Mouse (Mus musculus): ENCODE results near the gene Ptpn5. TPM values are rescaled to one million over a fixed set of nuclear protein-coding genes. Genes with fewer than 3 reads are reported as not detected.
A peak's percentile ranks its signal among the peaks of the same experiment; 100 is the strongest.

Gene Ptpn5
- 47.4 and 61.1 TPM in 2 replicates for polyA plus RNA-seq (2012; rRNA removed)

- Histone ChIP-seq H3K27ac (ENCODE audit: insufficient read depth, low read length) (no peak within 1 kb of the TSS), H3K4me1 (ENCODE audit: control insufficient read depth, insufficient read depth, low read length) (no peaks in the 10 kb centered on the region), H3K4me3 (replicated peaks; ENCODE audit: insufficient read depth, low read depth, low read length) (peak within 1 kb of the TSS; percentile 63), H3K27me3 (ENCODE audit: control insufficient read depth, insufficient read depth, low read length) (no peaks in the 10 kb centered on the region)
- DNase-seq: no peak
- TF ChIP-seq CTCF (IDR thresholded peaks at IDR 0.05; ENCODE audit: borderline replicate concordance, insufficient read depth, low read depth, low read length): no peak
- TF ChIP-seq POLR2A (IDR thresholded peaks at IDR 0.05; ENCODE audit: borderline replicate concordance, insufficient read depth, low read length): no peak
- WGBS: 4% methylated on average over 13 of the region's 13 CpGs
These were observed at the start of gene Ptpn5 for GRCm38 (mm10) chr7:47133331-47133730. Ptpn5 (minus strand) TSS chr7:47133684.

GRCm38 (mm10) chr7:47170814-47171213, 37.3 kb upstream of the Ptpn5 start:
- DNase-seq: no peak
- Histone ChIP-seq H3K4me3 (replicated peaks; ENCODE audit: insufficient read depth, low read depth, low read length) (no peak overlapping the region), H3K27ac (ENCODE audit: insufficient read depth, low read length) (no peak overlapping the region), H3K27me3 (ENCODE audit: control insufficient read depth, insufficient read depth, low read length) (no peaks in the 10 kb centered on the region), H3K4me1 (ENCODE audit: control insufficient read depth, insufficient read depth, low read length) (no peaks in the 10 kb centered on the region)
- no peak for TF ChIP-seq POLR2A (IDR thresholded peaks at IDR 0.05; ENCODE audit: borderline replicate concordance, insufficient read depth, low read length)
- no peak for TF ChIP-seq CTCF (IDR thresholded peaks at IDR 0.05; ENCODE audit: borderline replicate concordance, insufficient read depth, low read depth, low read length)
- 54% methylated on average over 5 of the region's 5 CpGs for WGBS

GRCm38 (mm10) chr7:47165028-47165427, 31.5 kb upstream of the Ptpn5 start:
- no peak for TF ChIP-seq POLR2A (IDR thresholded peaks at IDR 0.05; ENCODE audit: borderline replicate concordance, insufficient read depth, low read length)
- no peak for TF ChIP-seq CTCF (IDR thresholded peaks at IDR 0.05; ENCODE audit: borderline replicate concordance, insufficient read depth, low read depth, low read length)
- Histone ChIP-seq H3K27me3 (ENCODE audit: control insufficient read depth, insufficient read depth, low read length) (no peaks in the 10 kb centered on the region), H3K4me3 (replicated peaks; ENCODE audit: insufficient read depth, low read depth, low read length) (no peak overlapping the region), H3K4me1 (ENCODE audit: control insufficient read depth, insufficient read depth, low read length) (no peaks in the 10 kb centered on the region), H3K27ac (ENCODE audit: insufficient read depth, low read length) (no peak overlapping the region)
- 76% methylated on average over 4 of the region's 4 CpGs for WGBS
- no peak for DNase-seq

- 0 out of 2 replicates have a peak, but pooled peaks cover 2% of the 10 kb centered on the region for H3K4me1 ChIP-seq (ENCODE audit: control insufficient read depth, insufficient read depth, low read length)
- no peak overlapping the region for H3K4me3 ChIP-seq (replicated peaks; ENCODE audit: insufficient read depth, low read depth, low read length)
- DNase-seq: no peak
- H3K27ac ChIP-seq (ENCODE audit: insufficient read depth, low read length): no peak overlapping the region
- TF ChIP-seq POLR2A (IDR thresholded peaks at IDR 0.05; ENCODE audit: borderline replicate concordance, insufficient read depth, low read length) (no peak), CTCF (IDR thresholded peaks at IDR 0.05; ENCODE audit: borderline replicate concordance, insufficient read depth, low read depth, low read length) (no peak)
- 79% methylated on average over 4 of the region's 4 CpGs for WGBS
- H3K27me3 ChIP-seq (ENCODE audit: control insufficient read depth, insufficient read depth, low read length): no peaks in the 10 kb centered on the region
These were observed 29.7 kb upstream of the Ptpn5 start for GRCm38 (mm10) chr7:47163203-47163602.

GRCm38 (mm10) chr7:47158451-47158850, 25.0 kb upstream of the Ptpn5 start:
- DNase-seq: peak in 1 of 2 experiments; percentile 41
- TF ChIP-seq CTCF (IDR thresholded peaks at IDR 0.05; ENCODE audit: borderline replicate concordance, insufficient read depth, low read depth, low read length) (no peak), POLR2A (IDR thresholded peaks at IDR 0.05; ENCODE audit: borderline replicate concordance, insufficient read depth, low read length) (no peak)
- Histone ChIP-seq H3K4me1 (ENCODE audit: control insufficient read depth, insufficient read depth, low read length) (0 out of 2 replicates have a peak, but pooled peaks cover 6% of the 10 kb centered on the region), H3K27ac (ENCODE audit: insufficient read depth, low read length) (no peak overlapping the region), H3K27me3 (ENCODE audit: control insufficient read depth, insufficient read depth, low read length) (no peaks in the 10 kb centered on the region), H3K4me3 (replicated peaks; ENCODE audit: insufficient read depth, low read depth, low read length) (no peak overlapping the region)
- WGBS: 18% methylated on average over 2 of the region's 2 CpGs

- H3K27ac ChIP-seq (ENCODE audit: insufficient read depth, low read length): no peak overlapping the region
- H3K4me3 ChIP-seq (replicated peaks; ENCODE audit: insufficient read depth, low read depth, low read length): no peak overlapping the region
- no peaks in the 10 kb centered on the region for H3K27me3 ChIP-seq (ENCODE audit: control insufficient read depth, insufficient read depth, low read length)
- no peak for DNase-seq
- WGBS: 65% methylated on average over 9 of the region's 9 CpGs
- no peak for TF ChIP-seq POLR2A (IDR thresholded peaks at IDR 0.05; ENCODE audit: borderline replicate concordance, insufficient read depth, low read length)
- TF ChIP-seq CTCF (IDR thresholded peaks at IDR 0.05; ENCODE audit: borderline replicate concordance, insufficient read depth, low read depth, low read length): no peak
- 0 out of 2 replicates have a peak, but pooled peaks cover 6% of the 10 kb centered on the region for H3K4me1 ChIP-seq (ENCODE audit: control insufficient read depth, insufficient read depth, low read length)
These were observed 24.3 kb upstream of the Ptpn5 start for GRCm38 (mm10) chr7:47157743-47158142.

GRCm38 (mm10) chr7:47155849-47156248, 22.4 kb upstream of the Ptpn5 start:
- Histone ChIP-seq H3K4me1 (ENCODE audit: control insufficient read depth, insufficient read depth, low read length) (0 out of 2 replicates have a peak, but pooled peaks cover 6% of the 10 kb centered on the region), H3K27me3 (ENCODE audit: control insufficient read depth, insufficient read depth, low read length) (no peaks in the 10 kb centered on the region), H3K4me3 (replicated peaks; ENCODE audit: insufficient read depth, low read depth, low read length) (no peak overlapping the region), H3K27ac (ENCODE audit: insufficient read depth, low read length) (no peak overlapping the region)
- TF ChIP-seq POLR2A (IDR thresholded peaks at IDR 0.05; ENCODE audit: borderline replicate concordance, insufficient read depth, low read length): no peak
- no peak for DNase-seq
- 90% methylated on average over 2 of the region's 2 CpGs for WGBS

- 81% methylated on average over 4 of the region's 4 CpGs for WGBS
- no peak for TF ChIP-seq CTCF (IDR thresholded peaks at IDR 0.05; ENCODE audit: borderline replicate concordance, insufficient read depth, low read depth, low read length)
- TF ChIP-seq POLR2A (IDR thresholded peaks at IDR 0.05; ENCODE audit: borderline replicate concordance, insufficient read depth, low read length): no peak
These were observed 21.9 kb upstream of the Ptpn5 start for GRCm38 (mm10) chr7:47155396-47155795.

More at GRCm38 (mm10) chr7:47155396-47155795, 21.9 kb upstream of the Ptpn5 start:
- DNase-seq: no peak
- Histone ChIP-seq H3K4me1 (ENCODE audit: control insufficient read depth, insufficient read depth, low read length) (0 out of 2 replicates have a peak, but pooled peaks cover 6% of the 10 kb centered on the region), H3K27me3 (ENCODE audit: control insufficient read depth, insufficient read depth, low read length) (no peaks in the 10 kb centered on the region), H3K27ac (ENCODE audit: insufficient read depth, low read length) (no peak overlapping the region), H3K4me3 (replicated peaks; ENCODE audit: insufficient read depth, low read depth, low read length) (no peak overlapping the region)

Data from cerebellum, adult 2 months (tissue).